Mouse (Mus musculus) Patski (cell line): ENCODE results near the gene Ptprn2. TPM values are rescaled to one million over a fixed set of nuclear protein-coding genes. Genes with fewer than 3 reads are reported as not detected.

Source experiments
- ATAC-seq: fragments of 100-300 bp; one replicate; pipeline ENCODE4 v1.8.0; 2021
- CTCF ChIA-PET: fragments of 350-600 bp; sonication (Branson Sonifier 250); formaldehyde crosslinking; loops from one replicate; lab custom pipeline; 2022; ENCODE audit warnings: inconsistent platforms; lab: Charles Lee
- POLR2A ChIA-PET: fragments of 350-600 bp; sonication (Branson Sonifier 250); formaldehyde crosslinking; loops from one replicate; lab custom pipeline; 2022; ENCODE audit warnings: antibody characterized with exemption, inconsistent platforms; lab: Charles Lee
- DNase-seq: peaks from one replicate; pipeline ENCODE4 v3.0.0-alpha.2; 2011; ENCODE audit warnings: low read depth, low spot score
- H3K27me3 ChIP-seq: fragments of 371-371 bp; one replicate; pipeline ENCODE4 v1.5.1; 2021
- CTCF ChIP-seq: fragments of 100-300 bp; IDR thresholded peaks from one replicate; pipeline ENCODE4 v1.5.1; 2021
- in situ Hi-C: fragments of 300-500 bp; cut with MboI; formaldehyde crosslinking; loops from 3 replicates; pipeline ENCODE4 v1.11.1; 2018; ENCODE audit warnings: low pct_unique_long_range_greater_than_20kb, mixed read lengths
- polyA plus RNA-seq: library from polyadenylated mRNA; unstranded; gene quantifications from one replicate; pipeline ENCODE4 v1.2.3, GENCODE M21; 2021

Ptprn2 gene
- polyA plus RNA-seq, 1 experiment from 2014 or later = not detected

DNA sequence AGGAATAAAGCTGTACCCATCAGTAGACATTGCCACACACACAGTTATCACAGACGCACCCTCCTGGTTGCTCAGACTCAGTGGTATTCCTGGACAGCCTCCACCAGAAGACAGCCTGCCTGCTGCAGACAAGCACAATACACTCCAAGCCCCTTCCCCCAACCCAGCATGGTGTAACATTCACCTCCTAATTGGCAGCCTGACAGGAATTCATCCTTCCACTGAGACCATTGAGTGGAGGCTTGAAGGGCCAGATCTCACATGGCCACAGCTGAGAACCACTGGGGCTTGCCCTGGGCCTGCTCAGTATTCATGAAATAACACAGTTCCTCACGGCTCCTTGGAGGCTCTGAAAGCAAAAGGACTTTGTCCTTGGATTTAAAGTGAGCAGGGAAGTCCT lies 829.5 kb downstream of the Ptprn2 start:
- ATAC-seq (no peak), DNase-seq (no peak)
- no peak for TF ChIP-seq CTCF
- CTCF ChIA-PET = no interaction called here
- H3K27me3 ChIP-seq = no peaks in the 10 kb centered on the region
- in situ Hi-C loops = no loop called here
- POLR2A ChIA-PET = no interaction called here

DNA sequence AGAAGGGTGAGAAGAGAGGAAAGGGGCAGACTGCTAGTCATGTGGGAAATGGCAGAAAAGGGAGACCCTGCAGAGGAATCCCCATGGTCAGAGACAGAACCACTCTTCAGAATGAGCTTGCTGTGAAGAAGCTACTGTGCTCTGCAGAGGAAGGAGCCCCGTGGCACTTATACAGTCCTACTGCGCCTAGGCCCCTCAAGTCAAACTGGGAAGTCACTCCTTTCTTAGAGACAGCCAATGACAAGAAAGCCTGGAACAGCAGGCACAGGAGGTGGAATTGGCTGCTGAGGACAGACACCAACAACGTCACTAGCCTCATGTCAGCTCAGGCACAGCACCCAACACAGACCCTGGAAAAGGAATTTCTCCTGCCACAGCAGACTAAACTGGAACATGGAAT lies 830.1 kb downstream of the Ptprn2 start:
- TF ChIP-seq CTCF = no peak
- CTCF ChIA-PET = no interaction called here
- in situ Hi-C loops = no loop called here
- H3K27me3 ChIP-seq = no peaks in the 10 kb centered on the region
- no peak for DNase-seq
- no peak for ATAC-seq
- POLR2A ChIA-PET = no interaction called here

DNA sequence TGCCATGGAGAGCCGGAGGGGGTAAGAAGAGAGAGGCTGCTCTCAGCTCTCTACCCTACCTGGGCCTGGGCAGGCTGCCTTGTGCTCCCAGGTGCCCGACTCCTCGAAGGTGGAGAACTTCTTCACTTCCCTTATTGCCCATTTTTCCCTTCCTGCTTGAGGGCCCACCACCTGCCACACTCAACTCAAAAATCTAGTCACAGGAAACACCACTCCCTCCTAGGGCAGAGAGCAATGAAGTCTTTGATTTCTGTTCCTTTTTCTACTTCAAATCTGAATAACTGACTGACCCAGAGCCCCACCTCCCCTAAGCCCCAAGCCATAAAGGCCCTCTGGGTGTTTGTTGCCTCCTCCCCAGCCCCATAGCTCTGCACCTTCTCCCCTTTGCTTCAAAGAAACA lies 832.7 kb downstream of the Ptprn2 start:
- CTCF ChIA-PET = no interaction called here

DNA sequence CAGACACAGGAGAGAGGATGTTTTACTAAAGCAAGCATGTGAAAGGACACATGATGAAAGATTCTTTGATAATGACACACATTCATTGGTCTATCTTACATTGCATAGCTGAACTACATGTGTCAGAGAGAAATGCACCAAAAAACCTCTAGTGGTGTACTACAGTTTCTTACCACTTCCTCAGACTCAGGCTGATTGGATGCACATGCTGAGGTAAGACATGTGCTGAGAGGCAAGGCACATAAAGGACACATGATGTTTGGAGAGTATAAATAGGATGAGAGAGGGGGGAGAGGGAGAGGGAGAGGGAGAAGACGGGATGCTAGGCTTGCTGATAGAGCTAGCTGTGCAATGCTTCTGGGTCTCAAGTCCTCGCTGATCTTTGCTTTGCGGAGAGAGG lies 837.5 kb downstream of the Ptprn2 start:
- DNase-seq = no peak

More for the DNA sequence above, 832.7 kb downstream of the Ptprn2 start:
- no peak for ATAC-seq
- DNase-seq = no peak
- no peak for TF ChIP-seq CTCF
- in situ Hi-C loops = no loop called here
- no peaks in the 10 kb centered on the region for H3K27me3 ChIP-seq
- POLR2A ChIA-PET = no interaction called here

More for the DNA sequence above, 837.5 kb downstream of the Ptprn2 start:
- no peak for ATAC-seq
- H3K27me3 ChIP-seq = peaks cover 6% of the 10 kb centered on the region
- TF ChIP-seq CTCF = no peak
- POLR2A ChIA-PET = no interaction called here
- in situ Hi-C loops = no loop called here
- CTCF ChIA-PET = no interaction called here

Other genes with a start within 250 kb of the Ptprn2 start
- 21.4 TPM for gene Wdr60, start 222.7 kb upstream of the Ptprn2 start, polyA plus RNA-seq
- not detected for gene Gm11027, start 210.3 kb upstream of the Ptprn2 start, polyA plus RNA-seq
- gene Esyt2, start 204.5 kb upstream of the Ptprn2 start, polyA plus RNA-seq = 27.0 TPM
- 18.5 TPM for gene Ncapg2, start 80.3 kb upstream of the Ptprn2 start, polyA plus RNA-seq